Mouse (Mus musculus) kidney, postnatal 36 days (tissue): ENCODE results near the gene Ror2.

Experiments used
- DNase-seq, 2 experiments: peaks; one replicate each; pipeline ENCODE4 v3.0.0; 2021 to 2022; ENCODE audit warnings: mixed read lengths in 2 of 2

Ror2 gene

GRCm38 (mm10) chr13:53232419-53232818 is 53.5 kb downstream of the Ror2 start:
- no peak for DNase-seq

- DNase-seq: peak; percentile 16 to 26
These were observed 55.3 kb downstream of the Ror2 start for GRCm38 (mm10) chr13:53230446-53231161.

- peak; percentile 27 to 69 for DNase-seq
These were observed 58.9 kb downstream of the Ror2 start for GRCm38 (mm10) chr13:53227019-53227418.

GRCm38 (mm10) chr13:53226461-53226860 is 59.5 kb downstream of the Ror2 start:
- DNase-seq: peak in 1 of 2 experiments; percentile 12

GRCm38 (mm10) chr13:53225925-53226324 is 60.0 kb downstream of the Ror2 start:
- no peak for DNase-seq

- no peak for DNase-seq
These were observed 64.7 kb downstream of the Ror2 start for GRCm38 (mm10) chr13:53221176-53221575.

- DNase-seq: no peak
These were observed 66.0 kb downstream of the Ror2 start for GRCm38 (mm10) chr13:53219889-53220288.

- DNase-seq: no peak
These were observed 66.5 kb downstream of the Ror2 start for GRCm38 (mm10) chr13:53219391-53219790.

GRCm38 (mm10) chr13:53217396-53217975 is 68.4 kb downstream of the Ror2 start:
- peak; percentile 33 to 36 for DNase-seq

GRCm38 (mm10) chr13:53211971-53212733 is 73.8 kb downstream of the Ror2 start:
- DNase-seq: peak in 1 of 2 experiments; percentile 29

GRCm38 (mm10) chr13:53208556-53208955 is 77.4 kb downstream of the Ror2 start:
- no peak for DNase-seq

GRCm38 (mm10) chr13:53205128-53205911 is 80.6 kb downstream of the Ror2 start:
- no peak for DNase-seq

- DNase-seq: no peak
These were observed 83.5 kb downstream of the Ror2 start for GRCm38 (mm10) chr13:53202439-53202830.

GRCm38 (mm10) chr13:53201628-53202438 is 84.1 kb downstream of the Ror2 start:
- peak; percentile 74 to 77 for DNase-seq

GRCm38 (mm10) chr13:53200121-53200520 is 85.8 kb downstream of the Ror2 start:
- no peak for DNase-seq

- no peak for DNase-seq
These were observed 86.7 kb downstream of the Ror2 start for GRCm38 (mm10) chr13:53199262-53199661.

- no peak for DNase-seq
These were observed 89.2 kb downstream of the Ror2 start for GRCm38 (mm10) chr13:53196690-53197089.

GRCm38 (mm10) chr13:53195951-53196677 is 89.8 kb downstream of the Ror2 start:
- no peak for DNase-seq

- no peak for DNase-seq
These were observed 91.6 kb downstream of the Ror2 start for GRCm38 (mm10) chr13:53194306-53194705.

- no peak for DNase-seq
These were observed 92.2 kb downstream of the Ror2 start for GRCm38 (mm10) chr13:53193713-53194112.

GRCm38 (mm10) chr13:53192286-53192685 is 93.6 kb downstream of the Ror2 start:
- peak; percentile 19 to 39 for DNase-seq
